In the genomic region with DNA sequence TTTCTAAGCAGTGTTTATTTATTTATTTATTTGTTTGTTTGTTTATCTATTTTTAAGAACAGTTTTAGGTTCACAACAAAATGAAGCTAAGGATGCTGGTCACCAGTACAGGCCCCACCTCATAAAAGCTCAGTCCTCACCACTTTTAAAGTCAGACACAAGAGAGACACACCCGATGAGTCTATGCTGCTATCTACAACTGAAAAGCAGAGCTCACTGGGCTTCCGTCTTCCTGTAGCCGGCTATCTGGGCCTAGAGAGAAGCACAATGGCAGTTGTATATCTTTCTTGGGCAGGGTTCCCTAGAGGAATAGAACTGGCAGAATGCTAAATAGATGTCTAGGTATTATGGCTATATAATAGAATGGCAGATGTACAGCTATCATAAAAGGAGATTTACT, we compare ENCODE assay signal across 26 mouse cellular contexts.
"Had no signal": no experiment of that assay in that cellular context is flagged by ENCODE, and none has a peak within 500 bp of the region (broad histone marks: within the 10 kb centered on the region; RNA-seq: fewer than 3 reads in every experiment).

No protein-coding gene starts in this region.

- H3K27ac ChIP-seq: heart, adult 2 months; heart, embryonic 13.5 days; heart, embryonic 15.5 days; hindbrain, embryonic 13.5 days; hindbrain, embryonic 15.5 days; hindbrain, postnatal 0 days; kidney, embryonic 15.5 days; kidney, postnatal 0 days; limb, embryonic 10.5 days; limb, embryonic 12.5 days; liver, embryonic 13.5 days had no signal

- H3K4me1 ChIP-seq: heart, embryonic 13.5 days; heart, embryonic 15.5 days; hindbrain, embryonic 13.5 days; hindbrain, embryonic 15.5 days; limb, embryonic 10.5 days; limb, embryonic 12.5 days; liver, embryonic 13.5 days had no signal

- H3K4me2 ChIP-seq: heart, embryonic 11.5 days; heart, embryonic 13.5 days; heart, embryonic 15.5 days; hindbrain, embryonic 13.5 days; hindbrain, embryonic 15.5 days; kidney, embryonic 15.5 days; limb, embryonic 12.5 days; liver, embryonic 11.5 days; liver, embryonic 13.5 days had no signal

- ATAC-seq: hindbrain, postnatal 0 days; intestine, embryonic 16.5 days had no signal

- H3K9me3 ChIP-seq: heart, embryonic 13.5 days; heart, embryonic 15.5 days; hindbrain, embryonic 13.5 days; hindbrain, embryonic 15.5 days; kidney, embryonic 15.5 days; limb, embryonic 10.5 days; limb, embryonic 12.5 days; liver, embryonic 13.5 days had no signal

- H3K4me3 ChIP-seq: heart, adult 2 months; heart, embryonic 13.5 days; heart, embryonic 15.5 days; hindbrain, embryonic 13.5 days; hindbrain, embryonic 15.5 days; kidney, embryonic 15.5 days; limb, embryonic 10.5 days; limb, embryonic 12.5 days; liver, embryonic 13.5 days had no signal

- H3K27me3 ChIP-seq: heart, embryonic 13.5 days; heart, embryonic 15.5 days; hindbrain, embryonic 13.5 days; hindbrain, embryonic 15.5 days; kidney, embryonic 15.5 days; limb, embryonic 12.5 days; liver, embryonic 13.5 days had no signal

- DNase-seq: gastrocnemius, postnatal 14 days; gastrocnemius, postnatal 36 days; heart, adult 2 months; heart, postnatal 14 days; heart, postnatal 36 days; kidney, adult 11 months; kidney, adult 2 months; kidney, adult 9 months; kidney, postnatal 14 days; kidney, postnatal 36 days; layer of hippocampus, adult 9-11 months; layer of hippocampus, postnatal 36 days; liver; liver, embryonic 13.5 days had no signal

- H3K9ac ChIP-seq: heart, embryonic 13.5 days; heart, embryonic 15.5 days; hindbrain, embryonic 13.5 days; hindbrain, embryonic 15.5 days; kidney, embryonic 15.5 days; limb, embryonic 12.5 days; liver, embryonic 13.5 days had no signal

- H3K36me3 ChIP-seq: heart, embryonic 13.5 days; heart, embryonic 15.5 days; hindbrain, embryonic 13.5 days; hindbrain, embryonic 15.5 days; kidney, embryonic 15.5 days; limb, embryonic 10.5 days; limb, embryonic 12.5 days; liver, embryonic 13.5 days had no signal
